Mouse (Mus musculus) MEL (cell line): ENCODE measurements around the gene Mcrip1.

ENCODE experiments used
- SMC3 ChIP-seq: IDR thresholded peaks from 2 replicates; pipeline ENCODE4 v1.6.1; 2011; ENCODE audit warnings: low read depth, low read length, improper control_type of control experiment
- ZC3H11A ChIP-seq: IDR thresholded peaks from 2 replicates; pipeline ENCODE4 v1.6.1; 2012; ENCODE audit warnings: low read depth, mild to moderate bottlenecking, inconsistent platforms, low read length, improper control_type of control experiment

GRCm38 (mm10) chr11:120535804-120536203 lies 13.7 kb downstream of the Mcrip1 start:
- TF ChIP-seq SMC3 (no peak), ZC3H11A (no peak)
